Mouse (Mus musculus) spleen, adult 2 months (tissue): ENCODE results near the gene Scnn1a.

ENCODE experiments used
- CTCF ChIP-seq: fragments of 200-500 bp; IDR thresholded peaks from 2 replicates; pipeline ENCODE4 v1.5.1; 2011; ENCODE audit warnings: mild to moderate bottlenecking, inconsistent platforms; ENCODE audit not compliant: insufficient read depth, insufficient read length, insufficient replicate concordance; ENCODE audit errors: extremely low read depth
- POLR2A ChIP-seq: fragments of 200-500 bp; IDR thresholded peaks from 2 replicates; pipeline ENCODE4 v1.6.1; 2011; ENCODE audit warnings: low read depth, low read length, inconsistent platforms

DNA sequence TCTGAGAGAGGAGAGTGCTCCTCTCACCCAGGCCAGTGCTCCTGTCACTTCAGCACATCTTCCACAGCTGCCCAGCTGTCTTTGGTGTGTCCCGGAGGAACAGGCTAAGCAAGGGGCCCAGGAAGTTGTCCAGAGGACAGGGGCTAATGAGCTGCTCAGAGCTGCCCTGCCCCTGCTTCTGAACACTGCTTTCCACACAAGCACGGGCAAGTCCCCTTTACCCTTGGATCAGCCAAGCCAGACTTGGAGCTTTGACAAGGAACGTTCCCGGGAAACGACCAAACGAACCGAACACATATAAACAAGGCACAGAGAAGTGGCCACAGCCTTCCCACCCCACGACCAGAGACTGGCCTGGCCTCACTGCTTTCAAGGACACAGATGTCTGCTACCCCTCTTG is 23.6 kb downstream of the Scnn1a start:
- TF ChIP-seq CTCF = no peak
- TF ChIP-seq POLR2A = no peak
